Mouse (Mus musculus) midbrain, embryonic 12.5 days (tissue): ENCODE data around the gene Hoxd8. TPM values are rescaled to one million over a fixed set of nuclear protein-coding genes. Genes with fewer than 3 reads are reported as not detected.

Source experiments
- ATAC-seq: fragments of 200-750 bp; cut with Nextera tagmentation; 2 replicates; pipeline ENCODE4 v1.8.0; 2017; ENCODE audit warnings: low read depth, moderate TSS enrichment, moderate library complexity; ENCODE audit not compliant: low FRiP score
- H3K27ac ChIP-seq: fragments of 300-500 bp; sonication (generic); replicated peaks from 2 replicates; pipeline ENCODE4 v1.5.1; 2016; ENCODE audit warnings: mild to moderate bottlenecking
- H3K27me3 ChIP-seq: fragments of 300-500 bp; sonication (generic); 2 replicates; pipeline ENCODE4 v1.6.1; 2016; ENCODE audit warnings: mild to moderate bottlenecking
- H3K36me3 ChIP-seq: fragments of 300-500 bp; sonication (generic); 2 replicates; pipeline ENCODE4 v1.6.1; 2016
- H3K4me1 ChIP-seq: fragments of 300-500 bp; sonication (generic); 2 replicates; pipeline ENCODE4 v1.6.1; 2016
- H3K4me2 ChIP-seq: fragments of 300-500 bp; sonication (generic); replicated peaks from 2 replicates; pipeline ENCODE4 v1.6.1; 2016; ENCODE audit warnings: mild to moderate bottlenecking, moderate library complexity
- H3K4me3 ChIP-seq: fragments of 300-500 bp; sonication (generic); 2 replicates; pipeline ENCODE4 v1.5.1; 2016; ENCODE audit warnings: mild to moderate bottlenecking
- H3K9ac ChIP-seq: fragments of 300-500 bp; sonication (generic); replicated peaks from 2 replicates; pipeline ENCODE4 v1.6.1; 2016; ENCODE audit warnings: mild to moderate bottlenecking, moderate library complexity
- H3K9me3 ChIP-seq: fragments of 300-500 bp; sonication (generic); 2 replicates; pipeline ENCODE4 v1.6.1; 2016; ENCODE audit warnings: mild to moderate bottlenecking
- WGBS: fragments of 180-500 bp; shearing (Covaris S2); methylation state at CpG from one replicate; pipeline ENCODE4 v1.1.7; 2016; 5-methylcytosine and 5-hydroxymethylcytosine counted together
- polyA plus RNA-seq: library from polyadenylated mRNA; unstranded; fragments of >200 nt; fragmentation: Nextera tagmentation; extraction: Ambion mirVana; gene quantifications from 2 replicates; pipeline ENCODE4 v1.2.1, GENCODE M21; 2016

Gene Hoxd8
- polyA plus RNA-seq, 1 experiment from 2014 or later = 0.15 TPM

GRCm38 (mm10) chr2:74660421-74661375, 43.7 kb upstream of the Hoxd8 start:
- H3K4me1 ChIP-seq = peaks cover 8% of the 10 kb centered on the region
- H3K9ac ChIP-seq = no peak overlapping the region
- H3K4me3 ChIP-seq = peak overlapping the region; percentile 1; the same call in 1 of the 2 replicates
- no peaks in the 10 kb centered on the region for H3K36me3 ChIP-seq
- H3K4me2 ChIP-seq = no peak overlapping the region
- WGBS = 3% methylated on average over 30 of the region's 30 CpGs
- no peak overlapping the region for H3K27ac ChIP-seq
- peaks cover 93% of the 10 kb centered on the region for H3K27me3 ChIP-seq
- no peaks in the 10 kb centered on the region for H3K9me3 ChIP-seq
- no peak for ATAC-seq

- Histone ChIP-seq H3K9me3 (no peaks in the 10 kb centered on the region), H3K27ac (no peak overlapping the region), H3K9ac (no peak overlapping the region), H3K36me3 (no peaks in the 10 kb centered on the region), H3K4me1 (peaks cover 3% of the 10 kb centered on the region; the same call in 1 of the 2 replicates), H3K4me3 (no peak overlapping the region), H3K27me3 (peaks cover 93% of the 10 kb centered on the region), H3K4me2 (peak overlapping the region; percentile 30; the same call in 1 of the 2 replicates)
- ATAC-seq = peak; percentile 54; the same call in 1 of the 2 replicates
- WGBS = under 1% methylated on average over 14 of the region's 14 CpGs
These were observed 42.7 kb upstream of the Hoxd8 start for GRCm38 (mm10) chr2:74661685-74662084.

- Histone ChIP-seq H3K4me2 (no peak overlapping the region), H3K9ac (no peak overlapping the region), H3K36me3 (no peaks in the 10 kb centered on the region), H3K27ac (no peak overlapping the region), H3K27me3 (peaks cover 95% of the 10 kb centered on the region), H3K4me1 (peaks cover 10% of the 10 kb centered on the region), H3K9me3 (no peaks in the 10 kb centered on the region), H3K4me3 (no peak overlapping the region)
- no peak for ATAC-seq
- 4% methylated on average over 18 of the region's 18 CpGs for WGBS
These were observed 41.0 kb upstream of the Hoxd8 start for GRCm38 (mm10) chr2:74663291-74663925.

GRCm38 (mm10) chr2:74666411-74666810, 38.0 kb upstream of the Hoxd8 start:
- H3K4me2 ChIP-seq = no peak overlapping the region
- H3K27me3 ChIP-seq = peaks cover 94% of the 10 kb centered on the region
- no peaks in the 10 kb centered on the region for H3K9me3 ChIP-seq
- ATAC-seq = no peak
- no peak overlapping the region for H3K27ac ChIP-seq
- no peak overlapping the region for H3K4me3 ChIP-seq
- no peak overlapping the region for H3K9ac ChIP-seq
- H3K4me1 ChIP-seq = peaks cover 13% of the 10 kb centered on the region
- no peaks in the 10 kb centered on the region for H3K36me3 ChIP-seq
- 2% methylated on average over 7 of the region's 7 CpGs for WGBS

- H3K9ac ChIP-seq = no peak overlapping the region
- peaks cover 11% of the 10 kb centered on the region for H3K4me1 ChIP-seq
- peaks cover 94% of the 10 kb centered on the region for H3K27me3 ChIP-seq
- H3K9me3 ChIP-seq = no peaks in the 10 kb centered on the region
- H3K36me3 ChIP-seq = no peaks in the 10 kb centered on the region
- ATAC-seq = no peak
- WGBS = under 1% methylated on average over 35 of the region's 36 CpGs
- H3K4me3 ChIP-seq = peak overlapping the region; percentile 39; the same call in 1 of the 2 replicates
- H3K27ac ChIP-seq = no peak overlapping the region
- H3K4me2 ChIP-seq = no peak overlapping the region
These were observed 37.1 kb upstream of the Hoxd8 start for GRCm38 (mm10) chr2:74667191-74667841.

- ATAC-seq = peak; percentile 47; the same call in 1 of the 2 replicates
- Histone ChIP-seq H3K27ac (no peak within 1 kb of the TSS), H3K36me3 (no peaks in the 10 kb centered on the region), H3K4me1 (peaks cover 14% of the 10 kb centered on the region), H3K27me3 (peaks cover 94% of the 10 kb centered on the region), H3K9ac (no peak within 1 kb of the TSS), H3K4me3 (peak within 1 kb of the TSS; percentile 39), H3K4me2 (peak within 1 kb of the TSS; percentile 59), H3K9me3 (no peaks in the 10 kb centered on the region)
- 2% methylated on average over 16 of the region's 51 CpGs for WGBS
These were observed 36.5 kb upstream of the Hoxd8 start, which contains the start of gene Hoxd13 for GRCm38 (mm10) chr2:74667842-74668357. Gene Hoxd13 (plus strand): TSS chr2:74668310.

GRCm38 (mm10) chr2:74668370-74669229, 35.8 kb upstream of the Hoxd8 start:
- Histone ChIP-seq H3K27ac (no peak overlapping the region), H3K36me3 (no peaks in the 10 kb centered on the region), H3K27me3 (peaks cover 94% of the 10 kb centered on the region), H3K4me1 (peaks cover 15% of the 10 kb centered on the region), H3K4me2 (peak overlapping the region; percentile 59), H3K4me3 (peak overlapping the region; percentile 39), H3K9ac (no peak overlapping the region), H3K9me3 (no peaks in the 10 kb centered on the region)
- WGBS = under 1% methylated on average over 46 of the region's 74 CpGs
- no peak; the same call in 1 of the 2 replicates for ATAC-seq

GRCm38 (mm10) chr2:74669230-74669578, 35.2 kb upstream of the Hoxd8 start:
- no peak overlapping the region for H3K4me3 ChIP-seq
- H3K27me3 ChIP-seq = peaks cover 94% of the 10 kb centered on the region
- no peak for ATAC-seq
- H3K36me3 ChIP-seq = no peaks in the 10 kb centered on the region
- no peaks in the 10 kb centered on the region for H3K9me3 ChIP-seq
- no peak overlapping the region for H3K27ac ChIP-seq
- H3K9ac ChIP-seq = no peak overlapping the region
- no peak overlapping the region for H3K4me2 ChIP-seq
- 3% methylated on average over 3 of the region's 3 CpGs for WGBS
- H3K4me1 ChIP-seq = peaks cover 15% of the 10 kb centered on the region

- H3K27ac ChIP-seq = no peak overlapping the region
- no peaks in the 10 kb centered on the region for H3K36me3 ChIP-seq
- ATAC-seq = no peak
- peaks cover 94% of the 10 kb centered on the region for H3K27me3 ChIP-seq
- no peak overlapping the region for H3K4me3 ChIP-seq
- no peak overlapping the region for H3K4me2 ChIP-seq
- H3K9me3 ChIP-seq = no peaks in the 10 kb centered on the region
- 1% methylated on average over 14 of the region's 14 CpGs for WGBS
- peaks cover 15% of the 10 kb centered on the region for H3K4me1 ChIP-seq
- no peak overlapping the region for H3K9ac ChIP-seq
These were observed 34.7 kb upstream of the Hoxd8 start for GRCm38 (mm10) chr2:74669650-74670235.

GRCm38 (mm10) chr2:74670632-74671188, 33.7 kb upstream of the Hoxd8 start:
- no peak for ATAC-seq
- Histone ChIP-seq H3K27ac (no peak overlapping the region), H3K36me3 (no peaks in the 10 kb centered on the region), H3K4me1 (peaks cover 15% of the 10 kb centered on the region), H3K4me2 (no peak overlapping the region), H3K4me3 (no peak overlapping the region), H3K9me3 (no peaks in the 10 kb centered on the region), H3K9ac (no peak overlapping the region), H3K27me3 (peaks cover 97% of the 10 kb centered on the region)
- WGBS = 2% methylated on average over 3 of the region's 3 CpGs
